Mouse (Mus musculus) kidney, adult 8-10 months (tissue): ENCODE measurements at regions not wholly inside any gene's neighbourhood (a gene's known extent, or its start where the extent isn't known, plus 50 kb on each side); places are given as distances from the start of the nearest gene placed in this dataset.
"Not testable (repeated sequence)": the region's sequence is repeated elsewhere in the genome, so short reads cannot be mapped to it uniquely, and the experiment has no call there.

Experiments
- DNase-seq, 2 experiments: peaks; one replicate each; pipeline ENCODE4 v3.0.0; 2022

GRCm38 (mm10) chr10:96188168-96188567, 51.8 kb downstream of the Gm5426 start:
- DNase-seq, result peak; percentile 24 to 50

GRCm38 (mm10) chr10:96190168-96190987, 54.0 kb downstream of the Gm5426 start:
- no peak for DNase-seq

- DNase-seq, result no peak
These were observed 64.7 kb downstream of the Gm5426 start for GRCm38 (mm10) chr10:96200932-96201641.

GRCm38 (mm10) chr10:96201891-96202290, 65.5 kb downstream of the Gm5426 start:
- no peak for DNase-seq

- DNase-seq, result no peak
These were observed 66.5 kb downstream of the Gm5426 start for GRCm38 (mm10) chr10:96202871-96203270.

GRCm38 (mm10) chr10:96204198-96204597, 67.8 kb downstream of the Gm5426 start:
- no peak for DNase-seq

- DNase-seq, result peak; percentile 39 to 56
These were observed 72.8 kb downstream of the Gm5426 start for GRCm38 (mm10) chr10:96209171-96209570.

- DNase-seq, result no peak
These were observed 74.8 kb downstream of the Gm5426 start for GRCm38 (mm10) chr10:96211189-96211588.

- peak; percentile 89 to 95 for DNase-seq
These were observed 77.5 kb downstream of the Gm5426 start for GRCm38 (mm10) chr10:96213876-96214275.

- no peak for DNase-seq
These were observed 77.9 kb downstream of the Gm5426 start for GRCm38 (mm10) chr10:96214285-96214684.

GRCm38 (mm10) chr10:96214946-96215345, 78.5 kb downstream of the Gm5426 start:
- no peak for DNase-seq

- DNase-seq, result no peak
These were observed 84.3 kb downstream of the Gm5426 start for GRCm38 (mm10) chr10:96220731-96221130.

GRCm38 (mm10) chr10:96230391-96230790, 94.0 kb downstream of the Gm5426 start:
- peak; percentile 60 to 73 for DNase-seq

GRCm38 (mm10) chr10:96231309-96231708, 94.9 kb downstream of the Gm5426 start:
- no peak for DNase-seq

GRCm38 (mm10) chr10:96232889-96233288, 96.5 kb downstream of the Gm5426 start:
- peak in 1 of 2 experiments; percentile 42 for DNase-seq

GRCm38 (mm10) chr10:96234564-96235412, 98.4 kb downstream of the Gm5426 start:
- no peak for DNase-seq

GRCm38 (mm10) chr10:96236031-96236430, 99.6 kb downstream of the Gm5426 start:
- not testable (repeated sequence) for DNase-seq

- DNase-seq, result no peak
These were observed 100.5 kb downstream of the Gm5426 start for GRCm38 (mm10) chr10:96236777-96237373.

- DNase-seq, result no peak
These were observed 101.2 kb downstream of the Gm5426 start for GRCm38 (mm10) chr10:96237572-96238130.

- no peak for DNase-seq
These were observed 101.8 kb downstream of the Gm5426 start for GRCm38 (mm10) chr10:96238251-96238650.

- no peak for DNase-seq
These were observed 102.4 kb downstream of the Gm5426 start for GRCm38 (mm10) chr10:96238850-96239249.

- DNase-seq, result no peak
These were observed 104.2 kb downstream of the Gm5426 start for GRCm38 (mm10) chr10:96240591-96240990.
